Mouse (Mus musculus): ENCODE results near the gene Snrpe. TPM values are rescaled to one million over a fixed set of nuclear protein-coding genes. Genes with fewer than 3 reads are reported as not detected.

The Snrpe gene
- polyA plus RNA-seq, 1 experiment: 5.8 TPM

- Histone ChIP-seq H3K4me1 (ENCODE audit: control insufficient read depth) (no peaks in the 10 kb centered on the region), H3K9me3 (ENCODE audit: control insufficient read depth, low read length) (peaks cover 6% of the 10 kb centered on the region), H3K36me3 (ENCODE audit: control insufficient read depth) (no peaks in the 10 kb centered on the region), H3K4me3 (replicated peaks) (no peak overlapping the region), H3K27me3 (ENCODE audit: control insufficient read depth) (no peaks in the 10 kb centered on the region)
- TF ChIP-seq TAL1 (IDR thresholded peaks at IDR 0.05; ENCODE audit: low read length): no peak
- no peak for TF ChIP-seq GATA1 (IDR thresholded peaks at IDR 0.05; ENCODE audit: low read length)
Measured at GRCm38 (mm10) chr1:133571293-133571692, 38.8 kb downstream of the Snrpe start.

Other genes starting within 250 kb of the Snrpe start
- 0.05 TPM in 1 of 2 replicates, not detected in the other for gene Etnk2, start 246.7 kb downstream of the Snrpe start, polyA plus RNA-seq (2012)
- 0.01 and 0.05 TPM in 2 replicates for gene Sox13, start 185.9 kb downstream of the Snrpe start, polyA plus RNA-seq (2012)
- gene Zbed6, start 50.6 kb upstream of the Snrpe start, polyA plus RNA-seq (2012): not detected in 2 replicates
- 0.02 and 0.04 TPM in 2 replicates for gene Gm38394, start 51.0 kb upstream of the Snrpe start, polyA plus RNA-seq (2012)
- gene Lax1, start 79.8 kb upstream of the Snrpe start, polyA plus RNA-seq (2012): 0.03 and 0.04 TPM in 2 replicates
- 6.4 and 7.7 TPM in 2 replicates for gene Atp2b4, start 190.8 kb upstream of the Snrpe start, polyA plus RNA-seq (2012)